Mouse (Mus musculus) limb, embryonic 13.5 days (tissue): ENCODE data around the gene Pgghg. TPM values are rescaled to one million over a fixed set of nuclear protein-coding genes. Genes with fewer than 3 reads are reported as not detected.
"Not testable (repeated sequence)": the region's sequence is repeated elsewhere in the genome, so short reads cannot be mapped to it uniquely, and the experiment has no call there.

Experiments
- ATAC-seq: fragments of 200-750 bp; cut with Nextera tagmentation; 2 replicates; pipeline ENCODE4 v1.8.0; 2017; ENCODE audit warnings: low read depth, moderate number of reproducible peaks, moderate TSS enrichment; ENCODE audit not compliant: low FRiP score
- H3K27ac ChIP-seq: fragments of 300-500 bp; sonication (generic); 2 replicates; pipeline ENCODE4 v1.5.1; 2015; ENCODE audit warnings: inconsistent platforms, mild to moderate bottlenecking, moderate library complexity
- H3K27me3 ChIP-seq: fragments of 300-500 bp; sonication (generic); 2 replicates; pipeline ENCODE4 v1.6.1; 2015; ENCODE audit warnings: mild to moderate bottlenecking, inconsistent platforms
- H3K36me3 ChIP-seq: fragments of 300-500 bp; sonication (generic); 2 replicates; pipeline ENCODE4 v1.6.1; 2015; ENCODE audit warnings: inconsistent platforms, mild to moderate bottlenecking, moderate library complexity
- H3K4me1 ChIP-seq: fragments of 300-500 bp; sonication (generic); 2 replicates; pipeline ENCODE4 v1.6.1; 2015; ENCODE audit warnings: inconsistent platforms
- H3K4me2 ChIP-seq: fragments of 300-500 bp; sonication (generic); replicated peaks from 2 replicates; pipeline ENCODE4 v1.6.1; 2015; ENCODE audit warnings: inconsistent platforms, mild to moderate bottlenecking, moderate library complexity
- H3K4me3 ChIP-seq: fragments of 300-500 bp; sonication (generic); 2 replicates; pipeline ENCODE4 v1.5.1; 2015; ENCODE audit warnings: moderate library complexity, mild to moderate bottlenecking, inconsistent platforms
- H3K9ac ChIP-seq: fragments of 300-500 bp; sonication (generic); 2 replicates; pipeline ENCODE4 v1.6.1; 2015; ENCODE audit warnings: mild to moderate bottlenecking, inconsistent platforms
- H3K9me3 ChIP-seq: fragments of 300-500 bp; sonication (generic); 2 replicates; pipeline ENCODE4 v1.6.1; 2016; ENCODE audit warnings: inconsistent platforms
- WGBS: fragments of 180-500 bp; shearing (Covaris S2); methylation state at CpG from one replicate; pipeline ENCODE4 v1.1.7; 2015; 5-methylcytosine and 5-hydroxymethylcytosine counted together
- polyA plus RNA-seq: library from polyadenylated mRNA; unstranded; fragments of >200 nt; fragmentation: Nextera tagmentation; extraction: Ambion mirVana; gene quantifications from 2 replicates; pipeline ENCODE4 v1.2.1, GENCODE M21; 2015

The Pgghg gene
- polyA plus RNA-seq, 1 experiment from 2014 or later = 28.0 TPM

DNA sequence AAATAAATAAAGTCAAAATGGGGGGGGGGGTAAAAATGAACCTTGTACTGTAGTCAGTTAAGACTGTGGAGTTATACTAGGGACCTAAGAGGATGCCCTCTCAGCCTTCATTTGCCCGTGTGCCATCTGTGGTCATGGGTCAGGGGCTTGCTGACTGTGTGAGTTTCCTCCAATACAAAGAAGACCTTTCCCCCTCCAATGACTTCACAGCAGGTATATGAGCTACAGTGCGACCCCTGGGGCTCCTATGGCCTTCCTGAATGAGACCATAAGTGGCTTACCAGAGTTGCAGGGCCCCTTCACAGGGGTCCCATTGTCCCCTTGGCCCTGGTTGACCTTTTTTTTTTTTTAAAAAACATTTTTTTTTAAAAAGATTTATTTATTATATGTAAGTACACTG lies 20.2 kb downstream of the Pgghg start:
- Histone ChIP-seq H3K27me3 (no peaks in the 10 kb centered on the region), H3K4me3 (no peak overlapping the region), H3K36me3 (no peaks in the 10 kb centered on the region), H3K9me3 (no peaks in the 10 kb centered on the region), H3K4me1 (peaks cover 18% of the 10 kb centered on the region), H3K9ac (no peak overlapping the region), H3K4me2 (no peak overlapping the region), H3K27ac (no peak overlapping the region)
- 81% methylated on average over 2 of the region's 2 CpGs for WGBS
- no peak for ATAC-seq

DNA sequence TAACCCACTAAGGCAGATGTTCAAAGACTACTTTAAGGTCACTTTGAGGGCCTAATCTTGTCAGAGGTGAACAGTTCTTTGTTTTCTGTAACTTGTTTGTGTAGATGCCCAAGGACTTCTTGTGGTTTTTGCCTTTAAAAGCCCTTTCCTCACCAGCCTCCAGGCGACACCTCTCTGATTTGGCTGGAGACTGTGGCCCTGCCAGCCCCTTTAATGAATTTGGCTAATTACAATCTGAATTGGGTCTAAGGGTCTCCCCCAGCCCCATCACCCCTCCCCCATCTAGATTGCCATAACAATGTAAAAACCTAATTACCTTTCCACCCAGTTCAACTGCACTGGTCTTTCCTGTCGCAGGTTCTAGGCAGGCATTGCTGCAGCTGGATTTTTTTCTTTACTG lies 21.5 kb downstream of the Pgghg start:
- no peak overlapping the region for H3K9ac ChIP-seq
- no peak overlapping the region for H3K27ac ChIP-seq
- H3K4me3 ChIP-seq = no peak overlapping the region
- peaks cover 16% of the 10 kb centered on the region for H3K4me1 ChIP-seq
- no peak overlapping the region for H3K4me2 ChIP-seq
- no peak for ATAC-seq
- no peaks in the 10 kb centered on the region for H3K36me3 ChIP-seq
- H3K9me3 ChIP-seq = no peaks in the 10 kb centered on the region
- no peaks in the 10 kb centered on the region for H3K27me3 ChIP-seq
- WGBS = 63% methylated on average over 2 of the region's 2 CpGs

DNA sequence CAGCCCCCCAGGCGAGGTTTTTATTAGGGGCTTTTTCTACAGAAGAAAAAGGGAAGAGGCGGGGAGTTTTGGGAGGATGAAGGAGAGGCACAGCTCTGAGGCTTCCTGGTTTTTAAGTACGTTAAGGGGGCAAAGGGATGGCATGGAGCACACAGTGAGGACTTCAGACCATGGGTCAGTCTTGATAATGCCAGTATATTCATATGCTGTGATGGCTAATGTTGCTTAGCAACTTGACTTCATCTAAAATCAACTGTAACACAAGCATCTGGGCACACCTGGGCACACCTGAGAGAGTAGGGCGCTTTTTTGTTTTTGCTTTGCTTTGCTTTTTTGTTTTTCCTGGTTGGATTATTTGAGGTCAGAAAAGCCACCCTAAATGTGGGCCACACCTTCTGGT lies 25.7 kb downstream of the Pgghg start, which contains the start of gene Ifitm1:
TSS of gene Ifitm1 (plus strand) at position 301 of the 400 bp plus-strand sequence.
- H3K4me1 ChIP-seq = peaks cover 24% of the 10 kb centered on the region
- no peak within 1 kb of the TSS for H3K9ac ChIP-seq
- peak within 1 kb of the TSS; percentile 42 for H3K4me2 ChIP-seq

DNA sequence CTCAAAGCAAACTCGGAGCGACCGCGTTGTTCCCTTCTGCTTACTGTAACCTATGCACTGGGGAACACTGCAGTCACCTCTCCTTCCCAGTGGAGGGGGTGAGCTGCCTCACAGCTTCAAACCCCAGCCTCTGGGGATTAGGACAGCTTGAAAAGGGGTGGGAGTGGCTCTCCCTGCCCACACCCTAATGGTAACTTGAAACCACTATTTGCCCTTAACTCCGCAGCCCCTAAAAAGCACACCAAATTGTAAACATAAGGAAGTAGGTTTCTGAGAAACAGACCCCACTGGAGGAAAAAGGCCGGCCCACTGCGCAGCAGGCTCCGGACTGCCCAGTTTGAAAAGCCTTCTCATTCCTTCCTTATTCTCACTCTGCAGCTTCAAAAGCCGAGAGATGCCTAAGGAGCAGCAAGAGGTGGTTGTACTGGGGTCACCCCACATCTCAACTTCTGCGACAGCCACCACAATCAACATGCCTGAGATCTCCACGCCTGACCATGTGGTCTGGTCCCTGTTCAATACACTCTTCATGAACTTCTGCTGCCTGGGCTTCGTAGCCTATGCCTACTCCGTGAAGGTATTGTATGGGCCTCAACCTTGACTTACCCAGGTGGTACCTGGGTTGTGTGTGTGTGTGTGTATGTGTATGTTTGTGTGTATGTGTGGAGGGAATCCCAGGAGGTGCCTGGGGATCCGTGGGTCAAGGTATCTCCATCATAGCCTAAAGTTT lies 26.8 kb downstream of the Pgghg start:
- 4% methylated on average over 14 of the region's 14 CpGs for WGBS
- Histone ChIP-seq H3K9me3 (no peaks in the 10 kb centered on the region), H3K4me1 (peaks cover 25% of the 10 kb centered on the region), H3K36me3 (no peaks in the 10 kb centered on the region), H3K4me3 (peak overlapping the region; percentile 1; the same call in 1 of the 2 replicates), H3K27ac (peak overlapping the region; percentile 55), H3K27me3 (no peaks in the 10 kb centered on the region), H3K4me2 (peak overlapping the region; percentile 42), H3K9ac (no peak overlapping the region)
- peak; percentile 14; the same call in 1 of the 2 replicates for ATAC-seq

More for the DNA sequence above, 25.7 kb downstream of the Pgghg start, which contains the start of gene Ifitm1:
- no peaks in the 10 kb centered on the region for H3K9me3 ChIP-seq
- peak within 1 kb of the TSS; percentile 55 for H3K27ac ChIP-seq
- 78% methylated on average over 4 of the region's 4 CpGs for WGBS
- H3K27me3 ChIP-seq = no peaks in the 10 kb centered on the region
- no peaks in the 10 kb centered on the region for H3K36me3 ChIP-seq
- H3K4me3 ChIP-seq = peak within 1 kb of the TSS; percentile 1; the same call in 1 of the 2 replicates
- ATAC-seq = no peak

DNA sequence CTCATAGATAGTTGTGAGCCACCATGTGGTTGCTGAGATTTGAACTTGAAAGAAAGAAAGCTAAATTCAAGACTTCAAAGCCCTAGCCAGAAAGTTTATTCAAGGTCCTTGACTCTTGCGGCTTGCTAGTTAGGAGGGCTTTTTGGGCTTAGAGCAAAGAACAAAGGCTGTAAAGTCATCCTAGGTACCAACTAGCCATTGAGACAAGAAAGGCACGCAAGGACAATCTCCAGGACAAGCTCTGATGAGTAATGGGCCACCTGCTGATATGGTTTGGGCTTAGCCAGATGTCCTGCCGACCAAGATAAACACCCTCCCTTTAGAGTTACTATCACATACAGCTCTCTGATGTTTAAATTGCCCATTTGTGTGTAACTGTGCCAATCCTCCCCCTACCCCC lies 27.5 kb downstream of the Pgghg start:
- not testable (repeated sequence) for ATAC-seq, H3K27me3 ChIP-seq, H3K27ac ChIP-seq, H3K4me3 ChIP-seq, H3K9ac ChIP-seq, H3K9me3 ChIP-seq, H3K36me3 ChIP-seq
- Histone ChIP-seq H3K4me1 (peaks cover 32% of the 10 kb centered on the region), H3K4me2 (peak overlapping the region; percentile 42)
- 29% methylated on average over 3 of the region's 3 CpGs for WGBS

DNA sequence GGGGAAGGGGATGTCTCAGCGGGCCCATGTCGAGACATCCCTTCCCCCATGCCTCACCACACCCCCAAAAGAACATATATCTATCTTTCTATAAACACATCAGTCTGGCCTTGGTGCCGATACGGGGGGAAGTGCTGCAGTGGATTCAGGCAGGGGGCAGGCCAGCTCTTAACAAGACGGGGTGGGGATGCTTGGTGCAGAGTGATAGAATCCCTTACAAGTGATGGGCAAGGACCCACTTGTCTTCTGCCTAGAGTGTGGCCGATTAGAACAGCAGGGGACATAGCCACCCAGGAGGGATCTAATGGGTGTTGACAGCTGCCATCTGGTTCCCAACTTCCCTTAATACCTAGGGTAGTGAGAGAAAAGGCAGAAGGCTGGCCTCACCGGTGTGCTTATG lies 29.7 kb downstream of the Pgghg start:
- Histone ChIP-seq H3K4me3 (no peak overlapping the region), H3K27me3 (no peaks in the 10 kb centered on the region), H3K9ac (no peak overlapping the region), H3K36me3 (no peaks in the 10 kb centered on the region), H3K9me3 (no peaks in the 10 kb centered on the region), H3K27ac (peak overlapping the region; percentile 65; the same call in 1 of the 2 replicates), H3K4me2 (no peak overlapping the region), H3K4me1 (peaks cover 46% of the 10 kb centered on the region)
- ATAC-seq = no peak
- 40% methylated on average over 7 of the region's 7 CpGs for WGBS

DNA sequence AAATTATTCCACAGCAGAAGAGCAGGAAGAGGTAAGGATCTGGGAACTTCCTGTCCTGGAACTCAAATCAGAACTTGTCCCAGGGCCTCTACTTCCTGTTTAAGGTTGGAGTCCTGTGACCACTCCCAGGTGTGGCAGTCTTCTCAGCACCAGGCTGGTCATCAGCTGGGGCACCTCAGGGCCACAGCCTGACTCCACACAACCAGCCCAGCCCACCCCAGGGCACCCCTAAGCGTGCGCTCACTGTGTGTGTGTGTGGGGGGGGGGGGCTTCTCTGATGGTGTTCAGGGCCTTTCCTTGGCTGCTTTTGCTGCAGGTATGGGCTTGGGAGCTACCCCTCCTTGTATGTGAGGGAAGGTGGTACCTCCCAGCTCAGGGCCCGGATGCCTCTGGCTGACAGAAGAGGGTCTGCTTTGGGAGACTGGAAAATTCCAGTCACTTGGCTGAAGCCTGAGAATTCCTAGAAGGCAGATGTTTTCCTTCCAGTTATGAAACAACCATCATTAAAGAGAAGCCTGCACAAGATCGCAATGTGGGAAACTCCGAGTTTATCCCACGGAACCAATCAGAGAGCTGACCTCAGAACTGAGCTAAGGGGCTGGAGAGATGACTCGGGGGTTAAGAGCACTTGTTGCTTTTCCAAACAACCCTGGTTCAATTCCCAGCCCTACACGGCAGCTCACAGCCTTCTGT lies 30.4 kb downstream of the Pgghg start:
- H3K36me3 ChIP-seq = no peaks in the 10 kb centered on the region
- peak overlapping the region; percentile 65 for H3K27ac ChIP-seq
- H3K4me1 ChIP-seq = peaks cover 46% of the 10 kb centered on the region
- no peak overlapping the region for H3K9ac ChIP-seq
- WGBS = 54% methylated on average over 8 of the region's 8 CpGs
- H3K9me3 ChIP-seq = no peaks in the 10 kb centered on the region
- H3K4me3 ChIP-seq = no peak overlapping the region
- ATAC-seq = peak; percentile 52; the same call in 1 of the 2 replicates
- no peak overlapping the region for H3K4me2 ChIP-seq
- no peaks in the 10 kb centered on the region for H3K27me3 ChIP-seq

DNA sequence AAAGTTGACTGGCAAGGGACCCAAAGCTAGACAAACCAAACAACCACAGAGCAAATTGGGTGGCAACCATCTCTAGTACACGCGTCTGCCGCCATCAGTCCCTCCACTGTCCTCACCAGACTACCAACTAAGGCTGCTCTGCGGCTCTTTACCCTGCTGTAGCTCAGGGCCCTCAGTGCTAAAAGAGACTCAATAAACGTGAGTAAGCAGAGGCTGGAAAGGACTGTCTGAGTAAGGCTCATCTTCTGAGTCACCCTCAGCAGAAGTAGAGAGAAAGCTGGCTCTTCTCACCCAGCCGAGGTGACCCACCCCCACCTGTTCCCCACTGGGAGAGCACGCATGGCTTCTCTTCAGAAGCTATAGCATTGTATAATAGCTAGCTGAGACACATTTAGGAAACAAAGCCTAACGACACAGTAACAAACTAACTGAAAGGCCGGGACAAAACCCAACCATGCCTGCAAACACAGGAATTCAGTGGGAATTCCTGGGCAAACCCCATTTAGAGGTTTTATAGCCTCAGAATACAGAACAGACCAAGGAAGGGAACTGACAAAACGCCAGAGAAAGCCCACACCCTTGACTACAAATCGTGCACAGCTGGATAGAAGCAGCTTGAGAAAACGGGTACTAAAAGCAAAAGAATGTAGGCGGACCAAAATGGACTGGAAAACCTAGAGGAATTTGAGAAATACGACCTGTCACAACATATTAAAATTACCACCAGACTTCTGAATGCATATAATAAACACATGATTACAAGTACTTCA lies 32.4 kb downstream of the Pgghg start:
- no peaks in the 10 kb centered on the region for H3K9me3 ChIP-seq
- ATAC-seq = no peak; the same call in 1 of the 2 replicates
- peaks cover 31% of the 10 kb centered on the region for H3K4me1 ChIP-seq
- peak overlapping the region; percentile 13; the same call in 1 of the 2 replicates for H3K9ac ChIP-seq
- no peaks in the 10 kb centered on the region for H3K36me3 ChIP-seq
- no peak overlapping the region for H3K4me3 ChIP-seq
- H3K27me3 ChIP-seq = no peaks in the 10 kb centered on the region
- peak overlapping the region; percentile 77 for H3K27ac ChIP-seq
- 18% methylated on average over 14 of the region's 14 CpGs for WGBS
- H3K4me2 ChIP-seq = peak overlapping the region; percentile 19; the same call in 1 of the 2 replicates

DNA sequence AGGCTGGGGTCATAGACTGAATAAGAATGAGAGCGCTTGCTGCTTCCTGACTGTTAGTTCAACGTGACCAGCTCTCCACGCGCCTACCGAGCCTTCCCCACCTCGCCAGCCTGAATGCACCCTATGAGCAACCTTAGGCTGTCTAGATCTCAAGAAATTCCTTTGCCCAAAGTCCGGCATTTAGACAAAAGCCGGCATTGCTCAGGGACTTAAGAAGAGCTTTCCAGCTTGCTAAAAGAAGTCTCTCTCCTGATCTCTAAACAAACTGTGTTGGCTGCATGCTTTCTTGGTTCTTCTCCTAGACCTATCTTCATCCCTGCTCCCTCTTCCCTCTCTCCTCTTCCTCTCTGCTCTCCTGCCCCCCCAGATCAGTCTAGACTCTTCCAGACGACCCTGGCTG lies 33.7 kb downstream of the Pgghg start:
- H3K4me3 ChIP-seq = no peak overlapping the region
- 25% methylated on average over 9 of the region's 9 CpGs for WGBS
- H3K27me3 ChIP-seq = no peaks in the 10 kb centered on the region
- no peak overlapping the region for H3K27ac ChIP-seq
- no peak for ATAC-seq
- H3K36me3 ChIP-seq = no peaks in the 10 kb centered on the region
- H3K4me1 ChIP-seq = peaks cover 31% of the 10 kb centered on the region
- H3K9me3 ChIP-seq = no peaks in the 10 kb centered on the region
- 0 out of 2 replicates have a peak overlapping the region, but pooled peaks have one; percentile 11 for H3K4me2 ChIP-seq
- no peak overlapping the region for H3K9ac ChIP-seq

DNA sequence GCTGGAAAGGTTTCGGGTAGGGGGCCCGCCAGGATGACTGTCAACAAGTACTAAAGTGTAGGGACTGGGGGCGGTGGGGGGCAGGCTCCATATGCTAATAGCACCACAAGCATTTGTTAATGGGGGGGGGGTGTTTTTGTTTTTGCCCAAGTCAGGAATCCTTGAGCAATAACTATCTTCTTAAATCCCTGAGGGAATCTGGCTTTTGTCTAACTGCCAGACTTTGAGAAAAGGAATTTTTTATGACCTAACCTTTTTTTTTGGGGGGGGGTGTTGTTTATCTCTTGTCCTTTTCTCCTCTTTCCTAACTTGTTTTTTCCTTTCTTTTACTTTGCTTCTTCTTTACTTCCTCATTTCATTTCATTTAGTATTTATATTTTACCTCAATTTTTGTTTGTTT lies 34.3 kb downstream of the Pgghg start:
- no peak overlapping the region for H3K9ac ChIP-seq
- no peaks in the 10 kb centered on the region for H3K36me3 ChIP-seq
- WGBS = 28% methylated on average over 3 of the region's 3 CpGs
- no peaks in the 10 kb centered on the region for H3K9me3 ChIP-seq
- H3K4me2 ChIP-seq = no peak overlapping the region
- H3K27ac ChIP-seq = no peak overlapping the region
- peaks cover 31% of the 10 kb centered on the region for H3K4me1 ChIP-seq
- ATAC-seq = no peak
- H3K4me3 ChIP-seq = no peak overlapping the region
- no peaks in the 10 kb centered on the region for H3K27me3 ChIP-seq

DNA sequence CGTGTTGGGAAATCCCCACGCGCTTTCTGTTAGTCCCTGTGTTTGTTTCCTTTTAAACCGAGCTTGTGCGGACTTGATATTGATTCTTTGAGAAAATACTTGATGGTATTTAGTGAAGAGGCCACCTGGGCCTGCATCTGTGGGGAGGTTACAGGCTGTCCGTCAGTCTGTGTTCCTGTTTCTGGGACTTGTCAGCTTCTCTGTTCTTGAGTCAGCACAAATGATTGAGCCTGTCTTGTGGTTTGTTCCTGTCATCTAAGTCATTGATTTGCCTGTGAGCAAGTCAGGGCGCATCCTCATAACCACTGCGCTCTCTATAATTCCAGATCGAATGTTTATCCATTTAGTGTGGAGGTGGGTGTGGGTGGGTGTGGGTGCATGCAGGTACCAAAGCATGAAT lies 35.5 kb downstream of the Pgghg start:
- not testable (repeated sequence) for H3K27ac ChIP-seq, ATAC-seq, H3K36me3 ChIP-seq, H3K9me3 ChIP-seq, H3K9ac ChIP-seq, H3K27me3 ChIP-seq, H3K4me2 ChIP-seq, H3K4me3 ChIP-seq
- peaks cover 22% of the 10 kb centered on the region for H3K4me1 ChIP-seq
- WGBS = 86% methylated on average over 9 of the region's 9 CpGs

DNA sequence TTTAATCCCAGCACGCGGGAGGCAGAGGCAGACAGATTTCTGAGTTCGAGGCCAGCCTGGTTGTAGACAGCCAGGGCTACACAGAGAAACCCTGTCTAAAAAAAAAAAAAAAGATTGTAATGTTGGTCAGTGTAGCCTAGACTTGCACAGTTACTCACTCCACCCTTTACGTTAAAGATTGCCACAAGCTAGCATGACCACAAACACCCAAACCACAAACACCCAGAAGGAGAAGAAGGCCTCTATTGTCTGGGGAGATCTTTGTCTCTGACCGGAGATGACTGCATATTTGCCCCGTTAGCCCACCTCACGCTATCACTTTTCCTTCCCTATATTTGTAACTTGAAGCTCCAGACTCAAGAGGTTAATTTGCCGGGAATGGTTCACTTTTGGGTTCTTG lies 40.5 kb downstream of the Pgghg start:
- 91% methylated on average over 8 of the region's 8 CpGs for WGBS
- no peak overlapping the region for H3K4me3 ChIP-seq
- no peak for ATAC-seq
- H3K27me3 ChIP-seq = no peaks in the 10 kb centered on the region
- H3K36me3 ChIP-seq = no peaks in the 10 kb centered on the region
- H3K4me1 ChIP-seq = no peaks in the 10 kb centered on the region
- no peak overlapping the region for H3K27ac ChIP-seq
- H3K9me3 ChIP-seq = no peaks in the 10 kb centered on the region
- no peak overlapping the region for H3K9ac ChIP-seq
- no peak overlapping the region for H3K4me2 ChIP-seq
